Mouse (Mus musculus): ENCODE measurements around the gene St3gal4.
"Not testable (repeated sequence)": the region's sequence is repeated elsewhere in the genome, so short reads cannot be mapped to it uniquely, and the experiment has no call there.

St3gal4 gene

DNA sequence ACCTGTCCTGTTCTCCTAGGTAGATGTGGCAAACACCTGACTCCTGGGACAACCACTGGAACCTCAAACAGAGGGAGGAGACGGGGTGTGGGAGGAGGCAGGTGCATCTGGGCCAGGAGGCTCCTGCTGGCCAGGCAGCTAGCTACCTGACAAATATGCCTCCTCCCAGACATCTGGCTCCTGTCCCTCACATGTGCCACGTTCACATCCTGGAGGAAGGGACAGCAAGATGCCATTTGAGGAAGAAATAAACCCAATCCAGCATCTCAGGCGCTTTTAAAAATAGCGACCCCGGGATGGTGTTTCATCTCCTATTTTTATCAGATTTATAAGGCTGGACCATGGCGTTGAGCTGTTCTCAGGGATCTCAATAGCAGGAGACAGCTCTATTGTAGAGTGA lies at the start of gene St3gal4:
St3gal4 (minus strand) TSS at position 101 of the 400 bp plus-strand sequence.
- no peak for DNase-seq (ENCODE audit: low spot score in 2 of 2)

DNA sequence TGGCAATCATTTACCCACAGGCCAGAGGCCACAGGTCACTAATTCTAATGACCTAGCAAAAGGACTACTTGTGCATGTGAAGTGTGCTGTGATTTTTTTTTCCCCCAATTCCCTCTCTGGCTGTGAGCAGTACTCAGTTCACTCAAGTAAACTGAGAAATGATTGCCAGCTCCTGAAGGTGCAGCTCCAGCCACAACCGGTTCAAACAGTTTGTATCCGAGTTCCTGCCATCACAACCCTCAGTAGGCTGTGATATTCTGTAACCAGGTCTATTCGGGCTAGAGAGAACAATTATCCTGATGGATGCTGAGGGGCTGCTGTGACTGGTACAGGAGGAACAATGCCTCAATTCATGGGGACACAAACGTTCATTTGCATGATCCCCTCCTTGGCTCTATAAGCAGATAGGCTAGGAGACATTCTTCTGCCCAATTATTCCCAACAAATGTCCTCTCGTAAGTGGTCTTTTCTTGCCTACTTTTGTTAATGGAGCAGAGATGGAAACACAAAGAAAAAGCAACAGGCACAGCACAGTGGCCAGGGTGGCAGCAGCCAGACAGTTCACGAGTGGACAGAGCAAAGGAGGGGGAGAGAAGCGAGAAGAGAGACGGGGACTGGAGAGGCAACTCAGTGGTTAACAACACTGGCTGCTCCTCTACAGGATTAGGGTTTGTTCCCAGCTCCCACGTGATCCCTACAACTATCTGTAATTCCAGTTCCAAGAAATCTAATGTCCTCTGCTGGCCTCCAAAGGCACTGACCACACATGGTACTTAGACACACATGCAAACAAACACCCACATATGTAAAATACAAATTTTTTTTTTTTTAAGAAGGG lies 47.9 kb upstream of the St3gal4 start:
- DNase-seq (ENCODE audit: low spot score in 2 of 2) = no peak

DNA sequence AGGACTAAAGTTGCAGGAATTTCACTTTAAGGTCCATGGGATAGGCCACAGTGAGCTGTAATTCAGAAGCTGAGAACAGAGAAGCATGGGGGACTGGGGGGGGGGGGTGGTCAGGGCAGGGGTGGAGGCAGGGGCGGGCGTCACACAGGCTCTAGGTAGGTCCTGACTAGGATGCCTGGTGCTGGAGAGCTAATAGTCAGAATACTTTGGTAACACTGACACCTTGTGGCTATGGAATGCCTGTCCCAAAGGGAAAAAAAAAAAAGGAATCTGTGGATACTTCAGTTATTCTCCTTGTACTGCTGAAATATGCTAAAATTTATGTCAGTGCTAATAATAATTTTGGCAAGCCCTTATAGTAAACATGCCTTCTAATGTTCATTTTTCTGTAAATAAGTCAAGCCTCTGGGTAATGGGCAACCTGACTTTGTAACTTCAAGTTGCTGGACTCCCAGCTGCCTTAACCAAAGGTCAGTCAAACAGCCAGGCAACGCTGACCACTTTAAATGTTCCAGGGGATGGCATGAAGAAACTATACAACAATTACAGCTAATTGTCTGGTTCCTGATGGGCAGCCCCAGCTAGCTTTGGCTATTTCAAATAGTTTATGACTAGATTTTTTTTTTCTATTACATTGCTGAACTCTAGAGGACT lies 47.2 kb upstream of the St3gal4 start:
- no peak for DNase-seq (ENCODE audit: low spot score in 2 of 2)

DNA sequence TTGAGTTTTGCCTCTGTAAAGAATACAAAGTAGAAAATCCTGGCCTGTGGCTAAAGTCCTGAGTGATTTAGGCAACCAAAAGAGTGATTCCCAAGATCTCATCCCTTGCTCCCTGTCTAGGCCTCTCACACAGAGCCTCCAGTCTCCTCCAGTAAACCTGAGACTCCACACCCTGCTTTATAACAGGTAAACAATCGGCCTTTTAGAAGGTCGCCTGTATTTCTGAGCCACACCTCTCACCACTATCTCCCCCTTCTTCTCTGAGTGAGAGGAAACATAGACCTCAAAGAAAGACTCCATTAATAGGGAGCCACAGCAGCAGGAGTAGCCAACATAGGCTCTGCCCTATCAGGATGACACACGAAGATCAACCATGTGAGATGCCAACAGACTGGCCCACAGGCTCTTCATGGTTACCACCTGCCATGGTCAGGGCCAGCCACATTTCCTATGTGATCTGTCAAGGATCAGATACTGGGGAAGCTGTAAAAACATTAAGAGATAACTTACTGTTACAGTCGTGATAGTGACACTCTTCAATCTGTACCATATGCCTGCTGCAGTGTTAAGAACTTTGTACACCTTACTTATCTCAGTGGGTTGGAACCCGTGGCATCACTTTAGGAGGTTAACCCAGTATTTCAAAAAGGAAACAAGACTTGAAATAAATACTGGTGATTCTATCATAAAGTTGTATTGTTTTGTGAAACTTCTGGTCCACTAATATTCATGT lies 45.2 kb upstream of the St3gal4 start:
- no peak for DNase-seq (ENCODE audit: low spot score in 2 of 2)

DNA sequence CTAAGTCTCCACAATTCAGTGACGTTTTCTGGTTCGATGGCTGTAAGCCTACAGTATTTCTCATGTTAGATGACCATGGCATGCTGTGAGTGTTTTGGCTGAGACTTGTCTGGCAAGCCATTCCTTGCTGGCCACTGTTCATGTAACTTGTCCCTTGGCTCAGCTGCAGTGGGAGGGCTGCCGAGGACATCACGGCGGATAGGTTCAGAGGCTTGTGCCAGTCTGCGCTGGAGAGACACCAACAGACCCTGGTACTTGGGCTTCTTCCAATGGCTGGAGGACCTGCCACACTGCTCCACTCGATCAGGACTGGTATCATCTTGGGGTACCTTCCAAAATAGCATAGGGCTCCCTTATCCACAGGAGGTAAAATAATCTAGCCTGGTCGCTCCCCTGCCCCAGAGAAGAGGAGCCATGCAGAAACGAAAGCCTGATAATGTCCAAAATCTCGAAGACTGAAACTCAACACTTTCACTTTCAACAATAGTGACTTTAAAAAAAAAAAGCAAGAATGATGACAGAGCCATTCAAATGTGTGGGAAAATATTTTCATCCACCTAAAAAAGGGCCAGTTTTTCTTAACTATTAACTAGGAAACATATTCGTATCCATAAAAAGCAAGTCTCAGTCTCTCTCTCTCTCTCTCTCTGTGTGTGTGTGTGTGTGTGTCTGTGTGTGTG lies 44.1 kb upstream of the St3gal4 start:
- no peak for DNase-seq (ENCODE audit: low spot score in 2 of 2)

DNA sequence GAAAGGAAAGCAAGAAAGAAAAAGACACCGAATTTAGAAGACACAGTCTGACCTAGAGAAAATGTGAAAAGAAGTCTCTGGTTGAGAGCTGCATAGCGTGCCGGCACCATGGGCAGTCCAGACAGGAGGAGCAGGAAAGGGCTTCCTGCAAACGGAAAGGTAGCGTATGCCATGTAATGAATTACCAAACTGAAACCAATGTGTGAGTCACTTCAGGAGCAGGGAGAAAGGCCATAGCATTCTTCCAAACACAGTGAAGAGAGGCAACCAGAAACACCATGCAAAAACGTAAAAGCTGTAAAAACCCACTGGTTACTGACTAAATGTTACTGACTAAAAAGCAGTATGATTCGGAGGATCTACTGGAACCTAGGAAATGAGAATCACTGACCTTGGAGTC lies 42.7 kb upstream of the St3gal4 start:
- no peak for DNase-seq (ENCODE audit: low spot score in 2 of 2)

DNA sequence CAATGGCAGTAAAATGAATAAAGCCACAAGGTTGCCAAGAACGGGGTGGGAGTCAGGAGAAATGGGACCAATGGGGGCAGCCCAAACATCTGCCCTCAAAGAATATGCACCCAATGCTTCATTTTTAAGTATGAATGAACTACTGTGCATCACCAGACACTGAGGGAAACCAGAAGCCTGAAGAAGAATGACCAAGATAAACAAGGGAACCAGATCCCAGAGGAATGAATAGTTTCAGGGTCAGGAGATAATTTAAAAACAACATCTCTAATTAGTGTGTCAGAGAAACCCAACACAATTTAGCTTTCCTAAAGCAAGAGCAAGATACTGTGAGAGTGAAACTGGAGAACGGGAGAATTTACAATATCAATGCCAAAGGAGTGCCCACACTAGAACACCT lies 41.6 kb upstream of the St3gal4 start:
- no peak for DNase-seq (ENCODE audit: low spot score in 2 of 2)

DNA sequence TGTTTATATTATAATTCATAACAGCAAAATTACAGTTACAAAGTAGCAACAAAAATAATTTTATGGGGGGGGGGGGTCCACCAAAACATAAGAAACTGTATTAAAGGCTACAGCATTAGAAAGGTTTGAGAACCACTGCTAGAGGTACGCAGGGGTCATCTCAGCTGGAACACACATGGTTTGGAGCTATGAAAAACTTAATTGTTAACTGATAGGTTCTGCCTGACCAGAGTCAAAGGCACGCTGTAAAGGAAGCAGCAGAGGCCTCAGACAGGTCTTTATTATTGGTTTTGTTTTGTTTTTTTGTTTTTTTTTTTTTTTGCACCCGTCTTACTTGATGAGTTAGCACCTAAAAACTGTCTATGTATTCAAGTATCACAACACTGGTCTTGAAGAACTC lies 39.4 kb upstream of the St3gal4 start:
- no peak for DNase-seq (ENCODE audit: low spot score in 2 of 2)

DNA sequence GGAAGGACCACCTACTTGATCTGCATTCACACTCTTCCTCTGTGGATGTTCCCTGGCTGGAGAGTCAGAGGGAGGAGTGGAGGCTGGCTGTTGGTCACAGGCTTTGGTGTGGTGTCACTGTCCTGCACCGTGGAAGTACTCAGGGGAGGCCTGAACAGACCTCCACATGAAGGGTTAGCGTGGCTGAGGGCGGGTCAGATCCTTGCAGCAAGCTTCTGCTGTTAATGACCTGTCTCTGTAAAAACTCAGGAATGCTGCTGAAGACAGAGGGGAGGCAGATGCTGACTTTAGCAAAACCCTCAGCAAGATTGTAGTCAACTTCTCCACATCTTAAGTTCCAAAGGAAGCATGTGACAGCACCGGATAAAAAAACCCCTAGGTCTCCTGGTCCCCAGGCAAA lies 37.8 kb upstream of the St3gal4 start:
- no peak for DNase-seq (ENCODE audit: low spot score in 2 of 2)

DNA sequence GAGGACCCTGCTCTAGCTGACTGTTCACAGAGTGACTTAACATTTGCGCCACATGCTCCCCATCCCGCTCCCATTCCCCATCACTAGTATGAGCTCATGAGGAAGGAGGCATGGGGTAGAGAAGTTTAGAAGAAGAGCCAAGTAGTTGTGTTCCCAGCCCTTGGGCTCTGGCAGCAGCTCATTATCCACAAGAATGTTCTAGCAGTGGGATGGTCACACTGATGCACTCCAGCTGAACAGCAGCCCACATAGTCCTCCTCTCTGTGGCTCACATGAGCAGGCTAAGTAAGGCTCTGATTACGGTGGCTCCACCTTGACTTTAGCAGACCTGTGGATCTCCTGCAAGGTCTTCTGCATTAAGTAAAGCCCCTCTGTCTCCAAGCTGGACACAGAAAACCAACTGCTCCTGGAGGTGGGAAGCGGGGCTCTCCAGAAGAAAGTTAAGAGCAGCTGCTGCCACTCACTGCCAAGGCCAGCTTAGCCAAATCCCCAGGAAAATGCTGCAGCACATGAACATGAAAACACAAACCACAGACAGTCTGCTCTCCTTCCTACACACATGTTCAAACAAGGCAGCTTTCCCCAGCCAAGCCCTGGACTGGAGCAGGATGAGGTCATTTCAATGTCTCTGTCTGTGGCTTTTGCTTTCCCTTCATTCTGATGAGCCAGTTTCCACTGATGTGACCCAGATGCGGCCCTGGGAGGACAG lies 37.1 kb upstream of the St3gal4 start:
- DNase-seq (ENCODE audit: low spot score in 2 of 2) = peak in 1 of 2 experiments; percentile 40

DNA sequence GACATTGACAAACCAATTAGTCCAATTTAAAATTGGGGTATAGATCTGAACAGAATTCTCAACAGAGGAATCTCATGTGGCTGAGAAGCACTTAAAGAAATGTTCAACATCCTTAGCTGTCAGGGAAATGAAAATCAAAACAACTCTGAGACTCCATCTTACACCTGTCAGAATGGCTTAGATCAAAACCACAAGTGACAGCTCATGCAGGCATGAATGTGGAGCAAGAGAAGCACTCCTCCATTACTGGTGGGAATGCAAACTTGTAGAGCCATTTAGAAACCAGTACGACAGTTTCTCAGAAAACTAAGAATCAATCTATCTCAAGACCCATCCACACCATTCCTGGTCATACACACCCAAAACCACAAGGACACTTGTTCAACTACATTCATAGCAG lies 33.9 kb upstream of the St3gal4 start:
- no peak for DNase-seq (ENCODE audit: low spot score in 2 of 2)

DNA sequence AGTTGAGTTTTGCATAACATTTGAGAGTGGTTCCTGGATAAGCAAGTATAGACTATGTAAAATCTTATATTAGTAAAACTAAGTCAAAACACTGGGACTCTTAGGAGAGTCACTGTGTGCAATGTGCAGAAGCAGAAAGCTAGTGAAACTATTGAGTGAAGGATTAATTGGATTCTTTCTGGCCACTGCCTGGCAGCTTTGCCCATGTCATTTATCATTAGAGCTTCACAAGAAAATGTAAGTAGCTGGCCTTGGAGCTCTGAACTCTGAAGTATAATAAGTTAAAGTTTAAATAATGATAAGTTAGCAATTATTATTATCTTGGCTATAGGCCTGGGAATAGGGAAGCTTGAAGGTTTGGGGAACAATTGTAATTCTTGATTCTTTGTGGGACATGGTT lies 29.8 kb upstream of the St3gal4 start:
- not testable (repeated sequence) for DNase-seq (ENCODE audit: low spot score in 2 of 2)

DNA sequence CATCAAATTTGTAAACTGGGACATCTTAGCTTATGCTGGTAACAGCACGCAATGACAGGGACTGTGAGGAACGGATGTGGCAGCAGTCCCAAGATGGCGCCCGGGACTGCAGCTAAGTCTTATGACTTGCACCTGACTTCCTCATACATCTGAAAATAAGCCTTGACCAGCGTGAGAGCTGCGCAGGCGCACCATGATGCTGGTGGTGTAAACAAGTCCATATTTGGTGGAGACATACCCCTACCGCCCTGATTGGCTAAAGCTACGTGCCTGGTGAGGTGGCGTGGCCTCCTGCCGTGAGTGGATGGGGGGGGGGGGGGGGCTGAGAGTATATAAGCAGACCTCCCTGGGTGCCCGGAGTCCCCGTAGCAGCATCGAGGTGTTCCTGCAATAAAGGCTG lies 28.2 kb upstream of the St3gal4 start:
- DNase-seq (ENCODE audit: low spot score in 2 of 2) = not testable (repeated sequence)

DNA sequence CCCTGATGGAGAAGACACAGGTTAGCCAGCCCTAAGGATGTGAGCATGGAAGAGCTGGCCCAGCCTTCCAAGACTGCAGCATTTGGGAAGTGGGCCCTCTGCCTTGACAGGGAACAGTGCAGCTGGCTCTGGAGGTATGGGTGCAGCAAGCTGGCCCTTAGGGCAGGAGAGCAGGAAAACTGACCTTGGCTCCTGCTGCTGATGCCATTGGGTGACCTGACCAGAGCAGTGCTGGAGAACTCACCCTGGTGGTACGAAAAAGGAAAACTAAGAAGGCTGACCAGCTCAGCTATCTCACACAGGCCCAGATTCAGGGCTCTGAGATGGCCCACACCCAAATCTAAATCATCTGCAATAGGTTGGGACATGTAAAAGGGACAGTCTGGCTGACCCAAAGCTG lies 26.8 kb upstream of the St3gal4 start:
- DNase-seq (ENCODE audit: low spot score in 2 of 2) = no peak

DNA sequence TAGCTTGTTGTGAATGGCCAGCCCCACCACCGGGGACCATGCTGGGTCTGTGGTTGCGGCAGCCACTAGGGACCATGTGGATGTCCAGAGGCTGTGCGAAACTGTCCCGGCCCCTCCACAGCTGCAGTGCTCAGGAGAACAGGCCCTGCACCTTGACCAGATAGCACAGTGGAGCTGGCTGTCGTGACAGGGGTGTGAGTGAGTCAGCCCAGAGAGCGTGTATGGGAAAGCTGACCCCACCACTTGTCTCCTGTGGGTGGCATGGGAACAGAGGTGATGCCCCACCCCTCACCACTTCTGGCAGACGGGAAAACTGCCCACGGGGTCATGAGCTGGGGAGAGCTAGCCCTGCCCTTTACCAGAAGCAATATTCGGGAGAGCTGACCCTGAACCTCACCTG lies 26.1 kb upstream of the St3gal4 start:
- DNase-seq (ENCODE audit: low spot score in 2 of 2) = no peak

DNA sequence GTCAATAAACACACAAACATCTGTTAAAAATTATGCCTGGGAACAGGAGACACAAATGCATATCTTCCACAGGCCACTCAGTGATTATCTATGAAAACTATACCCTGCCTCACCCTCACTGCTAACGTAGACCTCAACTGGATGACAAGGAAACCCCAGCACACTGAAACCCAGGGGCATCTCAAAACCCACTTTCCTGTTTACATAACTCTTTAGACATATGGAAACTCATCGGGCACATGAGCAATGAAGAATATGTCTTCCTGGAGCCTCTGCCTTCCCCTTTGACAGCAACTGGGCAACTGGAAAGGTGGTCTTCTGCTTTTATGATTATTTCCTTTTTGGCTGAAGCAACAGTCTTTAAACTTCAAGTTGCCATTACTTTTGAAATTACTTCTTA lies 23.2 kb upstream of the St3gal4 start:
- no peak for DNase-seq (ENCODE audit: low spot score in 2 of 2)

DNA sequence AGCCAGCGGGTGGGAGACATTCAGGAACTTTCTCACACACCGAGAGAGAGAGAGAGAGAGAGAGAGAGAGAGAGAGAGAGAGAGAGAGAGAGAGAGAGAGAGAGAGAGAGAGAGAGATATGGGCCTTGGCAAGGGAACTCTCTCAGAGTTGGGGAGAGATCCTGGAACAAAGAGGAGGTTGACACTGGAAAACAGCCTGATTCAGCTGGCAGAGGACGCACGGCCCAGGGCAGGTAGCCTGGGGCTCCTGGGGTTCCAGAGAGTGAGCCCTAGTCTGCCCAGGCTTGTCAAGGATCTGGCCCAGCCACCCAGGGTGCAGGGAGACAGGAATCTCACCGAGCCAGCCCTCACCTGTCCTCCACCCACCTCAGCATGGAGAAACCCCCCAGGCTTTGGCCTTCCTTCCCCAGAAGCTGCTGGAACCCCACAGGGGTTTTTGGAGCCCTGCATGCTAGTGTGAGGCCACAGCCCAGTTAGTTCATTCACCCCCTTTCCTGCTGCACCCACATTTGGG lies 20.2 kb upstream of the St3gal4 start:
- no peak for DNase-seq (ENCODE audit: low spot score in 2 of 2)

DNA sequence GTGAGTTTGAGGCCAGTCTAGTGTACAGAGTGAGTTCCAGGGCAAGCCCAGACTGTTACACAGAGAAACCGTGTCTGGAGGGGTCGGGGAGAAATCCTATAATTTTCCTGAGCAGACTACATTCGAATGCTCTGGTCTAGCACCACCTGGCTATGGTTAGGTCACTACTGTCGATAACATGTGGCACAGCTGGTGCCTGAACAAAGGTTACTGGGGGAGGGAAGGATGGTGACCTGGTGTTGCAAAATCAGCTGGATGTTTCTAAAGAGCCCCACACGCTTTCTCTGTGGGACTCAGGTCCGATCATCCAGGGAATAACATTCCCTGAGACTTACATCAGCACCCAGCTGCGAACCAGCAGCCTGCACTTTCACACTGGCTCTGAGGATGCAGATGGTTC lies 19.0 kb upstream of the St3gal4 start:
- no peak for DNase-seq (ENCODE audit: low spot score in 2 of 2)

DNA sequence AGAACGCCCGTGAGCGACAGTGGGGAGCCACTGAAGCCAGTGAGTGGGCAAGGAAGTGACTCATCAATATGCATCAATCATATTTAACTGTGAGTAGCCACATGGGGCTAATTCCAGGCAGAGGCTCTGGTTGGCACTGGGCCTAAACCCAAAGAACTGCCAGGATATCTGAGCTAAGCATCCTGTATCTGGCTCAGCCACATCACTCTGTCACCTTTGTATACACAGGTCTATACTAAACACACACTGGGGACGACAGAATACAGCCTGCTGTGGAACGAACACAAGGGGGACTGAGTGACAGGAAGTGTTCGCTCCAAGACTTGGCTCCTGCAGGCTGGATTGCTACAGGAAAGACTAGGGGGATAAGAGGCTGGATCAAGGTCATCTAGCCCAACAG lies 16.5 kb upstream of the St3gal4 start:
- no peak for DNase-seq (ENCODE audit: low spot score in 2 of 2)

DNA sequence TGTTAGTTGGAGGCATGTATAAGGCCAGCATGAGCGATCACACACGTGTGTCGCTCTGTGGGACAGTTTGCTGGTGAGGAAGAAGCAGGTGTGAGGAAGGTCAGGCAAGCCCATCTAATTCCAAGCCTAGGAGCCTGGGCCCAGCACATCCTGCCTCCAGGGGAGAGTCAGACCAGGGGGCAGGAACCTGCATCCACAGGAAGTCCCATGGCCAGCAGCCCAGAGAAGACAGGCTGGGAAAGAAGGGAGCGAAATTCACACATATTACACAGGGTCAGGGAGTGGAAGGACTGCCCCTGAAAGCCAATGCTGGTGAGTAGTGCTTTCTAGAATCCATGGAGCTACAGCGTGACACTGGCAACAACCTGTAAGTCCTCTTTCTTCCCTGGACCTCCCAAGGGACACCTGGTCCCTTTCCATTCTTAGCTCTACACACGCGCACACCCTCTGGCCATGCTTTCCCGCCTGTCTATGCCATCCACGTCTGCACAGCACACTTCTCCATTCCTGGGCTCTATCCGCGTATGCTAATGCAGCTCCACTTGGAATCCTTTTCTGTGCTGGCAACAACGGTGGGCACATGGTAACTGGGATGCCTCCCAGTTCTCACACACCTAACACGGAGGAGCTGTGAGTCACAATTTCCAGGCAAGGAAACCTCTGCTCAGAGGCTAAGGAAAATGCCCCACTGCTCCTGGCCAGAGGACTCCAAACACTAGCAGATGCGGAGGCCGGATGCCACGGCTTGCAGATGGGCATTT lies 12.7 kb upstream of the St3gal4 start:
- DNase-seq (ENCODE audit: low spot score in 2 of 2) = peak in 1 of 2 experiments; percentile 76

Data from left cerebral cortex, adult 9 months (tissue).